Mouse (Mus musculus) testis, adult 2 months (tissue): ENCODE results near the gene Abca2.

ENCODE experiments used
- CTCF ChIP-seq: fragments of 200-500 bp; IDR thresholded peaks from 2 replicates; pipeline ENCODE4 v1.5.1; 2012; ENCODE audit warnings: low read depth, mild to moderate bottlenecking, inconsistent platforms, low read length, moderate library complexity; ENCODE audit not compliant: control insufficient read depth, insufficient read depth, insufficient replicate concordance
- POLR2A ChIP-seq: fragments of 200-500 bp; IDR thresholded peaks from 2 replicates; pipeline ENCODE4 v1.6.1; 2012; ENCODE audit warnings: low read depth, mild to moderate bottlenecking, inconsistent platforms, low read length, moderate library complexity; ENCODE audit not compliant: control insufficient read depth

DNA sequence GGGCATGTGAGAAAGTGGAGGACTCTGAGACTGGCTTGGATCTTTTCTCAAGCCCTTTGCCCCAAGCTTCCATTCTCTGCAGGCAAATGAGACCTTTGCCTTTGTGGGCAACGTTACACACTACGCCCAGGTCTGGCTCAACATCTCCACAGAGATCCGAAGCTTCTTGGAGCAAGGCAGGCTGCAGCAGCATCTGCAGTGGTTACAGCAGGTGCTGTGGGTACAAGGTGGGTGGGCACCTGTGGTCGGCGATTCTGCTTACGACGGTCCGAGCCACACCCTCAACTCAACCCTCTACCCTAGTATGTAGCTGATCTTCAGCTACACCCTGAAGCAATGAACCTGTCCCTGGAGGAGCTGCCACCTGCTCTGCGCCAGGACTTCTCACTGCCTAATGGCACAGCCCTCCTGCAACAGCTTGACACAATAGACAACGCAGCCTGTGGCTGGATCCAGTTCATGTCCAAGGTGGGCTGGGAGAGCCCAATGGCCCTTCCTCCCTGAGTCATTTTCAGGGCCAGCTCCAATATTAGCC is 7.8 kb downstream of the Abca2 start:
- TF ChIP-seq CTCF (no peak), POLR2A (no peak)
